Mouse (Mus musculus) stomach, postnatal 0 days (tissue): Measurements from ENCODE around the gene Mier2. TPM values are rescaled to one million over a fixed set of nuclear protein-coding genes. Genes with fewer than 3 reads are reported as not detected.

Experiments used
- ATAC-seq: fragments of 200-750 bp; cut with Nextera tagmentation; 2 replicates; pipeline ENCODE4 v1.8.0; 2017; ENCODE audit not compliant: low FRiP score, low TSS enrichment
- DNase-seq: peaks from one replicate; pipeline ENCODE4 v3.0.0-alpha.2; 2016; ENCODE audit warnings: low spot score
- H3K27ac ChIP-seq: fragments of 300-500 bp; sonication (generic); replicated peaks from 2 replicates; pipeline ENCODE4 v1.5.1; 2014; ENCODE audit warnings: mild to moderate bottlenecking, control low read depth
- H3K27me3 ChIP-seq: fragments of 300-500 bp; sonication (generic); 2 replicates; pipeline ENCODE4 v1.6.1; 2014; ENCODE audit warnings: low read length; ENCODE audit not compliant: control insufficient read depth, insufficient read depth
- H3K36me3 ChIP-seq: fragments of 300-500 bp; sonication (generic); 2 replicates; pipeline ENCODE4 v1.6.1; 2014; ENCODE audit warnings: low read length, mixed read lengths; ENCODE audit not compliant: control insufficient read depth, insufficient read depth
- H3K4me1 ChIP-seq: fragments of 300-500 bp; sonication (generic); replicated peaks from 2 replicates; pipeline ENCODE4 v1.6.1; 2014; ENCODE audit warnings: antibody characterized with exemption; ENCODE audit not compliant: control insufficient read depth, insufficient read depth
- H3K4me2 ChIP-seq: fragments of 300-500 bp; sonication (generic); replicated peaks from 2 replicates; pipeline ENCODE4 v1.6.1; 2014; ENCODE audit warnings: low read depth, mild to moderate bottlenecking, control low read depth, moderate library complexity
- H3K4me3 ChIP-seq: fragments of 300-500 bp; sonication (generic); 2 replicates; pipeline ENCODE4 v1.5.1; 2014; ENCODE audit warnings: low read depth, low read length, control low read depth
- H3K9ac ChIP-seq: fragments of 300-500 bp; sonication (generic); 2 replicates; pipeline ENCODE4 v1.6.1; 2014; ENCODE audit warnings: mild to moderate bottlenecking, low read length, control low read depth, mixed read lengths
- H3K9me3 ChIP-seq: fragments of 300-500 bp; sonication (generic); 2 replicates; pipeline ENCODE4 v1.6.1; 2016; ENCODE audit warnings: low read length; ENCODE audit not compliant: control insufficient read depth
- CTCF ChIP-seq: IDR thresholded peaks from 2 replicates; pipeline ENCODE4 v1.5.1; 2016; ENCODE audit warnings: antibody characterized with exemption, low read depth, mild to moderate bottlenecking, moderate library complexity
- EP300 ChIP-seq: optimal IDR thresholded peaks from 2 replicates; pipeline ENCODE3; 2016; ENCODE audit warnings: antibody characterized with exemption
- WGBS: fragments of 180-500 bp; shearing (Covaris S2); extraction: QIAGEN DNeasy Blood & Tissue Kit; methylation state at CpG from one replicate; pipeline ENCODE4 v1.1.7; 2014; 5-methylcytosine and 5-hydroxymethylcytosine counted together
- polyA plus RNA-seq: library from polyadenylated mRNA; unstranded; fragments of >200 nt; fragmentation: Nextera tagmentation; extraction: Ambion mirVana; gene quantifications from 2 replicates; pipeline ENCODE4 v1.2.1, GENCODE M21; 2015

Mier2 gene
- polyA plus RNA-seq, 1 experiment from 2014 or later = 24.0 TPM

- Histone ChIP-seq H3K36me3 (no peaks in the 10 kb centered on the region), H3K9me3 (no peaks in the 10 kb centered on the region), H3K27me3 (no peaks in the 10 kb centered on the region), H3K9ac (peak overlapping the region; percentile 60; the same call in 1 of the 2 replicates), H3K4me2 (peak overlapping the region; percentile 87), H3K4me1 (no peaks in the 10 kb centered on the region), H3K27ac (peak overlapping the region; percentile 89), H3K4me3 (peak overlapping the region; percentile 53)
- peak; percentile 55 for ATAC-seq
- TF ChIP-seq CTCF (no peak), EP300 (no peak)
- peak; percentile 62 for DNase-seq
- 29% methylated on average over 3 of the region's 3 CpGs for WGBS
These were observed 22.3 kb downstream of the Mier2 start for GRCm38 (mm10) chr10:79532678-79533077.

GRCm38 (mm10) chr10:79531593-79531992 is 23.4 kb downstream of the Mier2 start:
- Histone ChIP-seq H3K4me2 (peak overlapping the region; percentile 87), H3K4me3 (no peak overlapping the region), H3K36me3 (no peaks in the 10 kb centered on the region), H3K4me1 (no peaks in the 10 kb centered on the region), H3K27ac (no peak overlapping the region), H3K27me3 (no peaks in the 10 kb centered on the region), H3K9me3 (no peaks in the 10 kb centered on the region), H3K9ac (no peak overlapping the region; the same call in 1 of the 2 replicates)
- DNase-seq = peak; percentile 24
- 68% methylated on average over 3 of the region's 3 CpGs for WGBS
- no peak for ATAC-seq
- TF ChIP-seq EP300 = no peak
- TF ChIP-seq CTCF = no peak

- no peaks in the 10 kb centered on the region for H3K9me3 ChIP-seq
- no peak overlapping the region for H3K27ac ChIP-seq
- no peak for ATAC-seq
- peak; percentile 13 for DNase-seq
- TF ChIP-seq EP300 (no peak), CTCF (no peak)
- H3K4me3 ChIP-seq = no peak overlapping the region
- 95% methylated on average over 13 of the region's 13 CpGs for WGBS
- no peak overlapping the region for H3K4me2 ChIP-seq
- no peak overlapping the region for H3K9ac ChIP-seq
- no peaks in the 10 kb centered on the region for H3K36me3 ChIP-seq
- H3K27me3 ChIP-seq = no peaks in the 10 kb centered on the region
- H3K4me1 ChIP-seq = no peaks in the 10 kb centered on the region
These were observed 24.3 kb downstream of the Mier2 start for GRCm38 (mm10) chr10:79530721-79531120.

- 67% methylated on average over 8 of the region's 8 CpGs for WGBS
- Histone ChIP-seq H3K36me3 (no peaks in the 10 kb centered on the region), H3K4me3 (no peak overlapping the region), H3K9ac (no peak overlapping the region), H3K27me3 (no peaks in the 10 kb centered on the region), H3K27ac (no peak overlapping the region), H3K4me1 (no peaks in the 10 kb centered on the region), H3K9me3 (no peaks in the 10 kb centered on the region), H3K4me2 (no peak overlapping the region)
- ATAC-seq (no peak), DNase-seq (peak; percentile 12)
- TF ChIP-seq EP300 (no peak), CTCF (no peak)
These were observed 24.8 kb downstream of the Mier2 start for GRCm38 (mm10) chr10:79530241-79530640.

- no peaks in the 10 kb centered on the region for H3K27me3 ChIP-seq
- no peaks in the 10 kb centered on the region for H3K36me3 ChIP-seq
- H3K9me3 ChIP-seq = no peaks in the 10 kb centered on the region
- H3K4me3 ChIP-seq = no peak overlapping the region
- H3K27ac ChIP-seq = no peak overlapping the region
- peak; percentile 48 for TF ChIP-seq CTCF
- no peak for TF ChIP-seq EP300
- 84% methylated on average over 3 of the region's 3 CpGs for WGBS
- no peak overlapping the region for H3K9ac ChIP-seq
- no peak for ATAC-seq
- DNase-seq = peak; percentile 17
- H3K4me1 ChIP-seq = no peaks in the 10 kb centered on the region
- no peak overlapping the region for H3K4me2 ChIP-seq
These were observed 26.9 kb downstream of the Mier2 start for GRCm38 (mm10) chr10:79528081-79528480.

- Histone ChIP-seq H3K4me2 (no peak overlapping the region), H3K9me3 (no peaks in the 10 kb centered on the region), H3K27me3 (no peaks in the 10 kb centered on the region), H3K4me1 (no peaks in the 10 kb centered on the region), H3K4me3 (no peak overlapping the region), H3K36me3 (no peaks in the 10 kb centered on the region), H3K9ac (no peak overlapping the region), H3K27ac (no peak overlapping the region)
- ATAC-seq (no peak), DNase-seq (peak; percentile 12)
- no peak for TF ChIP-seq EP300
- TF ChIP-seq CTCF = no peak
- 83% methylated on average over 6 of the region's 6 CpGs for WGBS
These were observed 27.6 kb downstream of the Mier2 start for GRCm38 (mm10) chr10:79527453-79527845.
